Mouse (Mus musculus) heart, postnatal 0 days (tissue): Measurements from ENCODE around the gene Slc16a3. TPM values are rescaled to one million over a fixed set of nuclear protein-coding genes. Genes with fewer than 3 reads are reported as not detected.
A peak's percentile ranks its signal among the peaks of the same experiment; 100 is the strongest.

Source experiments
- ATAC-seq: fragments of 200-750 bp; cut with Nextera tagmentation; 2 replicates; pipeline ENCODE4 v1.8.0; 2017; ENCODE audit warnings: low read depth, moderate number of reproducible peaks, moderate library complexity; ENCODE audit not compliant: insufficient read depth
- DNase-seq: peaks from one replicate; pipeline ENCODE4 v3.0.0-alpha.2; 2016; ENCODE audit warnings: low spot score
- H3K27ac ChIP-seq: fragments of 300-500 bp; sonication (generic); 2 replicates; pipeline ENCODE4 v1.5.1; 2014; ENCODE audit warnings: low read depth, mild to moderate bottlenecking
- H3K27me3 ChIP-seq: fragments of 300-500 bp; sonication (generic); 2 replicates; pipeline ENCODE4 v1.6.1; 2014; ENCODE audit warnings: low read length, mixed read lengths; ENCODE audit not compliant: control insufficient read depth, insufficient read depth
- H3K36me3 ChIP-seq: fragments of 300-500 bp; sonication (generic); replicated peaks from 2 replicates; pipeline ENCODE4 v1.6.1; 2014; ENCODE audit warnings: low read length, mixed read lengths; ENCODE audit not compliant: control insufficient read depth, insufficient read depth
- H3K4me1 ChIP-seq: fragments of 300-500 bp; sonication (generic); 2 replicates; pipeline ENCODE4 v1.6.1; 2014; ENCODE audit warnings: antibody characterized with exemption; ENCODE audit not compliant: control insufficient read depth, insufficient read depth
- H3K4me2 ChIP-seq: fragments of 300-500 bp; sonication (generic); 2 replicates; pipeline ENCODE4 v1.6.1; 2014; ENCODE audit warnings: low read depth, mild to moderate bottlenecking, low read length, moderate library complexity
- H3K4me3 ChIP-seq: fragments of 300-500 bp; sonication (generic); 2 replicates; pipeline ENCODE4 v1.5.1; 2014; ENCODE audit warnings: low read depth, low read length
- H3K9ac ChIP-seq: fragments of 300-500 bp; sonication (generic); replicated peaks from 2 replicates; pipeline ENCODE4 v1.6.1; 2014; ENCODE audit warnings: low read depth, low read length, mixed read lengths
- H3K9me3 ChIP-seq: fragments of 300-500 bp; sonication (generic); replicated peaks from 2 replicates; pipeline ENCODE4 v1.6.1; 2016; ENCODE audit warnings: low read length; ENCODE audit not compliant: control insufficient read depth
- CTCF ChIP-seq: IDR thresholded peaks from 2 replicates; pipeline ENCODE4 v1.5.1; 2016; ENCODE audit warnings: antibody characterized with exemption, control low read depth, low read depth
- EP300 ChIP-seq: IDR thresholded peaks from 2 replicates; pipeline ENCODE4 v1.6.1; 2016; ENCODE audit warnings: antibody characterized with exemption, low read depth
- WGBS: fragments of 180-500 bp; shearing (Covaris S2); extraction: QIAGEN DNeasy Blood & Tissue Kit; methylation state at CpG from one replicate; pipeline ENCODE4 v1.1.7; 2014; 5-methylcytosine and 5-hydroxymethylcytosine counted together
- polyA plus RNA-seq: library from polyadenylated mRNA; unstranded; fragments of >200 nt; fragmentation: Nextera tagmentation; extraction: Ambion mirVana; gene quantifications from 2 replicates; pipeline ENCODE4 v1.2.1, GENCODE M21; 2015
- total RNA-seq: library from RNA; depleted of rRNA; stranded (reverse); fragments of >200 nt; gene quantifications from 2 replicates; pipeline ENCODE4 v1.2.3, GENCODE M21; 2014; ENCODE audit warnings: low replicate concordance

The Slc16a3 gene
- total and polyA plus RNA-seq, 2 experiments from 2014 or later = 17.0 to 153 TPM

- DNase-seq (peak; percentile 50), ATAC-seq (peak; percentile 31)
- Histone ChIP-seq H3K4me2 (peak overlapping the region; percentile 77), H3K4me1 (peaks cover 37% of the 10 kb centered on the region), H3K9ac (peak overlapping the region; percentile 53), H3K9me3 (no peaks in the 10 kb centered on the region), H3K27me3 (no peaks in the 10 kb centered on the region), H3K27ac (peak overlapping the region; percentile 52), H3K36me3 (no peaks in the 10 kb centered on the region; the same call in 1 of the 2 replicates), H3K4me3 (peak overlapping the region; percentile 55)
- 1% methylated on average over 69 of the region's 75 CpGs for WGBS
- TF ChIP-seq CTCF (no peak), EP300 (no peak)
Observed at GRCm38 (mm10) chr11:120948861-120949851, 876 bp downstream of the Slc16a3 start.

- WGBS = 11% methylated on average over 10 of the region's 10 CpGs
- Histone ChIP-seq H3K36me3 (no peaks in the 10 kb centered on the region; the same call in 1 of the 2 replicates), H3K9me3 (no peaks in the 10 kb centered on the region), H3K27ac (peak overlapping the region; percentile 52; the same call in 1 of the 2 replicates), H3K9ac (peak overlapping the region; percentile 39; the same call in 1 of the 2 replicates), H3K4me1 (peaks cover 37% of the 10 kb centered on the region), H3K4me2 (peak overlapping the region; percentile 77), H3K27me3 (no peaks in the 10 kb centered on the region), H3K4me3 (peak overlapping the region; percentile 55)
- ATAC-seq = no peak
- no peak for DNase-seq
- TF ChIP-seq EP300 (no peak), CTCF (no peak)
Observed at GRCm38 (mm10) chr11:120949863-120950262, 1.6 kb downstream of the Slc16a3 start.

GRCm38 (mm10) chr11:120950281-120951202 lies 2.3 kb downstream of the Slc16a3 start:
- TF ChIP-seq CTCF = 0 out of 2 replicates have a peak, but pooled peaks have one; percentile 2
- no peak for TF ChIP-seq EP300
- Histone ChIP-seq H3K27me3 (no peaks in the 10 kb centered on the region), H3K36me3 (peaks cover 3% of the 10 kb centered on the region; the same call in 1 of the 2 replicates), H3K9ac (peak overlapping the region; percentile 39; the same call in 1 of the 2 replicates), H3K27ac (peak overlapping the region; percentile 74), H3K4me1 (peaks cover 37% of the 10 kb centered on the region), H3K9me3 (no peaks in the 10 kb centered on the region), H3K4me2 (peak overlapping the region; percentile 77), H3K4me3 (peak overlapping the region; percentile 55)
- ATAC-seq (peak; percentile 85), DNase-seq (peak; percentile 92)
- WGBS = 2% methylated on average over 39 of the region's 39 CpGs

- TF ChIP-seq CTCF = no peak
- TF ChIP-seq EP300 = no peak
- Histone ChIP-seq H3K36me3 (peaks cover 10% of the 10 kb centered on the region), H3K27me3 (no peaks in the 10 kb centered on the region), H3K9me3 (no peaks in the 10 kb centered on the region), H3K4me2 (peak overlapping the region; percentile 77), H3K4me3 (peak overlapping the region; percentile 55), H3K27ac (peak overlapping the region; percentile 74), H3K9ac (0 out of 2 replicates have a peak overlapping the region, but pooled peaks have one; percentile 8), H3K4me1 (peaks cover 37% of the 10 kb centered on the region)
- 0 out of 2 replicates have a peak, but pooled peaks have one; percentile 0 for ATAC-seq
- WGBS = 16% methylated on average over 8 of the region's 8 CpGs
- DNase-seq = no peak
Observed at GRCm38 (mm10) chr11:120951237-120951636, 3.0 kb downstream of the Slc16a3 start.
